Mouse (Mus musculus) heart, adult 9 months (tissue): ENCODE data around the gene Myl6.
"Not testable (repeated sequence)": the region's sequence is repeated elsewhere in the genome, so short reads cannot be mapped to it uniquely, and the experiment has no call there.

Experiments
- DNase-seq, 2 experiments: peaks; one replicate each; pipeline ENCODE4 v3.0.0; 2022; ENCODE audit warnings: low spot score in 2 of 2

Gene Myl6

GRCm38 (mm10) chr10:128509831-128510230, 15.9 kb upstream of the Myl6 start:
- DNase-seq, result no peak

GRCm38 (mm10) chr10:128509203-128509602, 15.3 kb upstream of the Myl6 start:
- DNase-seq, result no peak

- no peak for DNase-seq
These were observed 14.3 kb upstream of the Myl6 start for GRCm38 (mm10) chr10:128508260-128508659.

- DNase-seq, result no peak
These were observed 12.0 kb upstream of the Myl6 start for GRCm38 (mm10) chr10:128505974-128506373.

GRCm38 (mm10) chr10:128505371-128505667, 11.4 kb upstream of the Myl6 start:
- DNase-seq, result not testable (repeated sequence)

GRCm38 (mm10) chr10:128504641-128505370, 10.9 kb upstream of the Myl6 start:
- DNase-seq, result no peak

- DNase-seq, result no peak
These were observed 10.1 kb upstream of the Myl6 start for GRCm38 (mm10) chr10:128504012-128504411.

- no peak for DNase-seq
These were observed 9.6 kb upstream of the Myl6 start for GRCm38 (mm10) chr10:128503532-128503931.

- peak in 1 of 2 experiments; percentile 68 for DNase-seq
These were observed 8.4 kb upstream of the Myl6 start for GRCm38 (mm10) chr10:128502341-128502740.

- peak; percentile 60 to 73 for DNase-seq
These were observed 5.2 kb upstream of the Myl6 start for GRCm38 (mm10) chr10:128499116-128499671.

GRCm38 (mm10) chr10:128498590-128498989, 4.6 kb upstream of the Myl6 start, which contains the start of gene Myl6b:
Gene Myl6b, minus strand, starts transcription at chr10:128498685.
- peak; percentile 98 for DNase-seq

- no peak for DNase-seq
These were observed 3.3 kb upstream of the Myl6 start for GRCm38 (mm10) chr10:128497134-128497737.

GRCm38 (mm10) chr10:128496509-128497077, 2.6 kb upstream of the Myl6 start:
- no peak for DNase-seq

GRCm38 (mm10) chr10:128495903-128496302, 2.0 kb upstream of the Myl6 start:
- no peak for DNase-seq

- no peak for DNase-seq
These were observed 1.3 kb upstream of the Myl6 start for GRCm38 (mm10) chr10:128495270-128495669.

GRCm38 (mm10) chr10:128494667-128495245, 811 bp upstream of the Myl6 start:
- DNase-seq, result no peak

- no peak for DNase-seq
These were observed 638 bp downstream of the Myl6 start for GRCm38 (mm10) chr10:128493319-128493694.

- DNase-seq, result peak; percentile 82 to 83
These were observed 1.2 kb downstream of the Myl6 start for GRCm38 (mm10) chr10:128492633-128493311.

- DNase-seq, result not testable (repeated sequence)
These were observed 1.9 kb downstream of the Myl6 start for GRCm38 (mm10) chr10:128492051-128492450.

- peak in 1 of 2 experiments; percentile 58 for DNase-seq
These were observed 2.5 kb downstream of the Myl6 start for GRCm38 (mm10) chr10:128491495-128491894.

- DNase-seq, result no peak
These were observed 3.0 kb downstream of the Myl6 start for GRCm38 (mm10) chr10:128490912-128491311.

GRCm38 (mm10) chr10:128490232-128490631, 3.7 kb downstream of the Myl6 start:
- DNase-seq, result peak; percentile 55 to 63
